Mouse (Mus musculus): Measurements from ENCODE around the gene Tiparp. TPM values are rescaled to one million over a fixed set of nuclear protein-coding genes. Genes with fewer than 3 reads are reported as not detected.

The Tiparp gene
- not detected in 2 replicates for polyA plus RNA-seq (2012; ENCODE audit: insufficient read depth, insufficient read length, low replicate concordance, missing spikeins)

GRCm38 (mm10) chr3:65527691-65528601 is at the start of gene Tiparp:
TSS of gene Tiparp (plus strand) at chr3:65528410.
- Histone ChIP-seq H3K4me1 (ENCODE audit: control insufficient read depth, insufficient read depth, low read length) (no peaks in the 10 kb centered on the region), H3K4me3 (ENCODE audit: insufficient read depth, low read depth, low read length) (peak within 1 kb of the TSS; percentile 79), H3K27ac (ENCODE audit: insufficient read depth, low read depth, low read length) (peak within 1 kb of the TSS; percentile 97)
- TF ChIP-seq CTCF (IDR thresholded peaks at IDR 0.05; ENCODE audit: insufficient read depth, low read depth, low read length) (peak; percentile 22; the same call in 1 of the 2 replicates), POLR2A (IDR thresholded peaks at IDR 0.05; ENCODE audit: insufficient read depth, low read depth, low read length) (peak; percentile 96)
- under 1% methylated on average over 102 of the region's 109 CpGs for WGBS

GRCm38 (mm10) chr3:65480676-65481075 is 47.5 kb upstream of the Tiparp start:
- Histone ChIP-seq H3K4me1 (ENCODE audit: control insufficient read depth, insufficient read depth, low read length) (no peaks in the 10 kb centered on the region), H3K27ac (ENCODE audit: insufficient read depth, low read depth, low read length) (no peak overlapping the region), H3K4me3 (ENCODE audit: insufficient read depth, low read depth, low read length) (no peak overlapping the region)
- WGBS = 81% methylated on average over 6 of the region's 6 CpGs
- TF ChIP-seq POLR2A (IDR thresholded peaks at IDR 0.05; ENCODE audit: insufficient read depth, low read depth, low read length) = no peak

- TF ChIP-seq CTCF (IDR thresholded peaks at IDR 0.05; ENCODE audit: insufficient read depth, low read depth, low read length) (no peak), POLR2A (IDR thresholded peaks at IDR 0.05; ENCODE audit: insufficient read depth, low read depth, low read length) (no peak)
- WGBS = 32% methylated on average over 1 of the region's 1 CpGs
- Histone ChIP-seq H3K4me1 (ENCODE audit: control insufficient read depth, insufficient read depth, low read length) (no peaks in the 10 kb centered on the region), H3K4me3 (ENCODE audit: insufficient read depth, low read depth, low read length) (no peak overlapping the region), H3K27ac (ENCODE audit: insufficient read depth, low read depth, low read length) (no peak overlapping the region)
These were observed 45.9 kb upstream of the Tiparp start for GRCm38 (mm10) chr3:65482266-65482665.

GRCm38 (mm10) chr3:65482698-65483407 is 45.4 kb upstream of the Tiparp start:
- Histone ChIP-seq H3K27ac (ENCODE audit: insufficient read depth, low read depth, low read length) (no peak overlapping the region), H3K4me3 (ENCODE audit: insufficient read depth, low read depth, low read length) (no peak overlapping the region), H3K4me1 (ENCODE audit: control insufficient read depth, insufficient read depth, low read length) (no peaks in the 10 kb centered on the region)
- 72% methylated on average over 6 of the region's 6 CpGs for WGBS
- TF ChIP-seq CTCF (IDR thresholded peaks at IDR 0.05; ENCODE audit: insufficient read depth, low read depth, low read length) = no peak
- TF ChIP-seq POLR2A (IDR thresholded peaks at IDR 0.05; ENCODE audit: insufficient read depth, low read depth, low read length) = no peak

- 76% methylated on average over 7 of the region's 7 CpGs for WGBS
- no peak overlapping the region for H3K4me3 ChIP-seq (ENCODE audit: insufficient read depth, low read depth, low read length)
- no peaks in the 10 kb centered on the region for H3K4me1 ChIP-seq (ENCODE audit: control insufficient read depth, insufficient read depth, low read length)
- TF ChIP-seq POLR2A (IDR thresholded peaks at IDR 0.05; ENCODE audit: insufficient read depth, low read depth, low read length) (no peak), CTCF (IDR thresholded peaks at IDR 0.05; ENCODE audit: insufficient read depth, low read depth, low read length) (no peak)
- H3K27ac ChIP-seq (ENCODE audit: insufficient read depth, low read depth, low read length) = no peak overlapping the region
These were observed 44.0 kb upstream of the Tiparp start for GRCm38 (mm10) chr3:65484161-65484733.

- TF ChIP-seq CTCF (IDR thresholded peaks at IDR 0.05; ENCODE audit: insufficient read depth, low read depth, low read length) (no peak), POLR2A (IDR thresholded peaks at IDR 0.05; ENCODE audit: insufficient read depth, low read depth, low read length) (no peak)
- H3K4me1 ChIP-seq (ENCODE audit: control insufficient read depth, insufficient read depth, low read length) = no peaks in the 10 kb centered on the region
- 57% methylated on average over 2 of the region's 2 CpGs for WGBS
- no peak overlapping the region for H3K27ac ChIP-seq (ENCODE audit: insufficient read depth, low read depth, low read length)
- H3K4me3 ChIP-seq (ENCODE audit: insufficient read depth, low read depth, low read length) = no peak overlapping the region
These were observed 40.7 kb upstream of the Tiparp start for GRCm38 (mm10) chr3:65487419-65488088.

- WGBS = 86% methylated on average over 1 of the region's 1 CpGs
- H3K4me1 ChIP-seq (ENCODE audit: control insufficient read depth, insufficient read depth, low read length) = no peaks in the 10 kb centered on the region
- TF ChIP-seq CTCF (IDR thresholded peaks at IDR 0.05; ENCODE audit: insufficient read depth, low read depth, low read length) (no peak), POLR2A (IDR thresholded peaks at IDR 0.05; ENCODE audit: insufficient read depth, low read depth, low read length) (no peak)
- no peak overlapping the region for H3K4me3 ChIP-seq (ENCODE audit: insufficient read depth, low read depth, low read length)
- no peak overlapping the region for H3K27ac ChIP-seq (ENCODE audit: insufficient read depth, low read depth, low read length)
These were observed 39.5 kb upstream of the Tiparp start for GRCm38 (mm10) chr3:65488556-65489244.

GRCm38 (mm10) chr3:65489601-65490000 is 38.6 kb upstream of the Tiparp start:
- H3K4me1 ChIP-seq (ENCODE audit: control insufficient read depth, insufficient read depth, low read length) = peaks cover 4% of the 10 kb centered on the region
- H3K4me3 ChIP-seq (ENCODE audit: insufficient read depth, low read depth, low read length) = no peak overlapping the region
- H3K27ac ChIP-seq (ENCODE audit: insufficient read depth, low read depth, low read length) = no peak overlapping the region
- no peak for TF ChIP-seq POLR2A (IDR thresholded peaks at IDR 0.05; ENCODE audit: insufficient read depth, low read depth, low read length)
- TF ChIP-seq CTCF (IDR thresholded peaks at IDR 0.05; ENCODE audit: insufficient read depth, low read depth, low read length) = no peak
- 89% methylated on average over 6 of the region's 6 CpGs for WGBS

Measured in olfactory bulb, adult 2 months (tissue).